Mouse (Mus musculus): Measurements from ENCODE around the gene Hcrt.
A peak's percentile ranks its signal among the peaks of the same experiment; 100 is the strongest.

Hcrt gene

GRCm38 (mm10) chr11:100767871-100768270 lies 5.1 kb upstream of the Hcrt start:
- no peak for DNase-seq (ENCODE audit: low read depth, low spot score)

DNA sequence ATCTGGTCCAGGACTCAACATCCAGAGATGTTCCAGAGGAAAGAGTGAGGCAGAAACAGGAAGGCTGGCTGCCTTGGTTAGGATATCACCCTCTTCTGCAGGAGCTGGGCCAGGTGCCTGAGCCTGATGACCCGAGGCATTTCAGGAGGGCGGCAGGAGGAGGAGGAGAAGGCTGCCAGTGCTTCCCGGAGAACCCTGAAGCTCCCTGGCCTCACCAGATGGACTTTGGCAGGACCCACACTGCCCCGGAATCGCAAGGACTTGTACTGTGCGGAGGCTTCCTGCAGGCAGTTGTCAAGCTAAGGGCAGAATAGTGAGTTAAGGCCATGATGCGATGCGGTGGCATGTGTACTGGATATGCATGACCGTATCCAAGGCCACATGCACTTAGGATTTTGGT lies 4.0 kb upstream of the Hcrt start:
- DNase-seq (ENCODE audit: low read depth, low spot score): no peak

GRCm38 (mm10) chr11:100761547-100762045 lies 1.1 kb downstream of the Hcrt start:
- peak; percentile 80 for DNase-seq (ENCODE audit: low read depth, low spot score)

DNA sequence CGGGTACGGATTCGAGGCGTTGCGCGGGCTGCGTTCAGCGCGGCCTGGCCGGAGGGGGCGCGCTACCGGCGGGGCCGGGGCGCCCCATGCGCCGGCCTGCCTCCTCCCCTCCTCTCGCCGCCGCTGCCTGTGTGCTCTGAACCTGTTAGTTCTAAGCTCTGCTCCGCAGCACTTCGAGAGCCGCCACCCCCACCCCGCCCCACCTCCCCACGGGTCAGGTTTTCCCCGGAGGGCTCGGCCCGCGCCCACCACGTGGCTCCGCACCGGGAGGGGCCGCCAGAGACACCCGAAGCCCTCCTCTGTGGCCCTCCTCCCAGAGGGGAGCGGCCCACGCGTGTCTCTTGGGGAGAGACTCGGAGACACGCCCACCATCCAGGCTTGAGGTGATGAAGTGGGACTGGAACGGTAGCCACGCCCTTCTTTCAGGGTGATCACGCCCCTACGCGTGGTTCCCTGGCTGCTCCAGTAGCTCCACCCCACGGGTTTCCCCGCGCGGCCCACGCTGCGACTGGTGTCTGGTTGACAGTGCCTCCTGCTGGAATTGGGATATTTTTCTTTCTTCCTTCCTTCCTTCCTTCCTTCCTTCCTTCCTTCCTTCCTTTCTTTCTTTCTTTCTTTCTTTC lies 3.0 kb downstream of the Hcrt start, which contains the start of gene Kcnh4:
TSS of gene Kcnh4 (minus strand) at position 332 of the 623 bp plus-strand sequence.
- DNase-seq (ENCODE audit: low read depth, low spot score): peak; percentile 87

DNA sequence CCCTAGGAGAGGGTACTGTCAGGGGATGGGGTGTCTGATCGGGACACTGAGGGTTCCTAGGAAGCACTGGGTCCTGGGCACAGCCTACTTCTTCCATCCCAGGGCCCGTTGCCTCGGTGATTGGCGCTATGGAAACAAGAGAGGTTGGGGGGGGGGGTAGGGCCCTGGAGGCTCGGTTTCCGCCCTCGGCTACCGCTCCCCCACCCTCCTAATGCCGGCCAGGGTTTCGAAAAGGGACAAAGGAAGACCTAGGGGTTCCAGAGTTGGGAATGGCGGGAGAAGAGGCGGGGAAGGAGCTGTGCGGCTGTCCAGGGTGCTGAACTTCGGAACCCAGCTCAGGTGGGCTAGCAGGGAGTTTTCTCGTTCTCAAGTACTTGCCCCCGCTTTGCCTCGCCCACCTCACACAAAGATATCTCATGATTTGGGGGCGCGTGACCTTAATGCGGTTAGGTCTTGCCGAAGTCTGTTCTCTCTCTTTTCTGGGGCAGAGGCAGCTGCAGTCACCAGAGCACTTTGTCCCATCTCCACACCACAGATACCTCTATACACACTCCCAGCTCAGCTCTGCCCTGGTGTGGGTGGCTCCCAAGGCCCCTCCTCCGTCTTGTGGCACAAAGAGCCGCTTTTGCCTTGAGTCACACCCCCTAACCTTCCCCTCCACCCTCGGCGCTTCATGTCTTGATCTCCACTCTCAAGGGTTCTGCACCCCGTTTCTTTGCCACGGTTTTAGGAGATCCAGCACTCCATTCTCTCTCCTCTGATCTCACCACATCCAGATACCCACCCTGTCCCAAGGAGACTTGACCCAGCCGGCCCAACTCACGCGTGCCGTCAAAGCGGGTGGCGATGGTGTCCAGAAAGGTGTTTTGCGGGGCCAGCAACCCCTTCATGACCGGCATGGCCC lies 3.8 kb downstream of the Hcrt start:
- DNase-seq (ENCODE audit: low read depth, low spot score): peak; percentile 21

- DNase-seq (ENCODE audit: low read depth, low spot score): no peak
Measured at GRCm38 (mm10) chr11:100757566-100757965, 5.2 kb downstream of the Hcrt start.

GRCm38 (mm10) chr11:100756476-100756875 lies 6.3 kb downstream of the Hcrt start:
- no peak for DNase-seq (ENCODE audit: low read depth, low spot score)

- DNase-seq (ENCODE audit: low read depth, low spot score): no peak
Measured at GRCm38 (mm10) chr11:100754693-100755057, 8.1 kb downstream of the Hcrt start.

DNA sequence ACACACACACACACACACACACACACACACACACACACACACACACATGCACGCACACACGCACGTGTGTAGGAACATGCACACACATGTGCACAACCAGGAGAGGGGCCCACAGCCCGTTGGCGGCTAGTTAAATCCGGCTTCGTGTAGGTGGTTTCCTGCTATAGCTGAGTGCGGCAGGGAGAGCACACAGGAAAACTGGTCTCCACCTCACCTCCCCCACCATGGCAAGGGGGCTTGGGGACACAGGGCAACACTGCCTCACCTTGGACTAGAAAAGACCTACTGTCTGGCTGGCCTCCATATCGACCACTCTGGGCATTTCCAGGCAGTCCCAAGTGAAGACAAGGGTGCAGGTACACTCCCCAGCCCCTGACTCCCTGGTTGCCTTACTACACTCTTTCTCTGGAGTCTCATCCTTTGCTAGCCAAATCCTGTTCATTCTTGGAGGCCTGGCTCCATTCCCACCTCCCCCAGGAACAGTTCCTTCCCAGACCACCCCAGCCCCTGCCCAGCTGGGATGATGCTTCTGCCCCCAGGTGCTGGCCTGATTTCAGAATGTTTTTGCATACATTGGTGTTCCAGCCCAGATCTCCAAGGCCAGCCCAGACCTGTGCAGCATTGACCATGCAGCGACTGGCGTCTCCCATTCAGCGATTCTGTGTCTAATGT lies 8.6 kb downstream of the Hcrt start:
- no peak for DNase-seq (ENCODE audit: low read depth, low spot score)

GRCm38 (mm10) chr11:100752294-100752693 lies 10.4 kb downstream of the Hcrt start:
- DNase-seq (ENCODE audit: low read depth, low spot score): no peak

GRCm38 (mm10) chr11:100750127-100750526 lies 12.6 kb downstream of the Hcrt start:
- no peak for DNase-seq (ENCODE audit: low read depth, low spot score)

DNA sequence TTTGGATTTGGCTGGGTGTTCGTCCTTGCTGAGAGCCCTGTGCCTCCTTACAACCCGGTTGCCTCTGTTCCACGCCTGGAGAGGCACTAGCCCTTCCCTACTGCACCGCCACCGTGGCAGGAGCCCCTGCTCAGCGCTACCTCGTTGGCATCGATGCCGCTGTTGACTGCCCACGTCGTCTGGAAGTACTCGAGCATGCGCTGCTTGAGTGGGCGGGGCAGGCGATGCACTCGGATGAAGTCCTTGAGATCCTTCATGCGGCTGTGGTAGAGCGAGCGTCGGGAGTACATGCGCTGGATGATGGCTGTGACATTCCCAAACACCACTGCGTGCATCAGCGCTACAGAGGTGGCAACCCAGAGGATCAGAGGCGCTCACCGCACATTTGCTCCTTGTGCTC lies 13.3 kb downstream of the Hcrt start:
- DNase-seq (ENCODE audit: low read depth, low spot score): no peak

- no peak for DNase-seq (ENCODE audit: low read depth, low spot score)
Measured at GRCm38 (mm10) chr11:100748620-100749019, 14.1 kb downstream of the Hcrt start.

DNA sequence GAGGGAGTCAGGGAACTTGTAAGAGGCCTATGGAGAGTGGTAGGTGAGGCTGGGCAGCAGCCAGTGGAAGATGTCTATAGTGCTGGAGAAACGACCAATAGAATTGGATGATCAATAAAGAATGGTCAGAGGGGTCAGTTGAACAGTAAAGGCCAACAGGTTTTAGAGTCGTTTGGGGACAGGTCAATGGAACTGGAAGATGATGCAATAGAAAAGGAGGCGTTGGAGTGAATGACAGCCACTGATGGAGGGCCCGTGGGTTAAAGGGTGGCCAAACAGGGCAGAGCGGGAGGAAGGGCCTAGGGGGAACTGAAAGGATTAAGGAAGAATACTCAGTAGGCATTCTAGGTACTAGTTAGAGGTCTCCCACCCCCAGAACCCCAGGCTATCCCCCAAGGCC lies 15.6 kb downstream of the Hcrt start:
- no peak for DNase-seq (ENCODE audit: low read depth, low spot score)

GRCm38 (mm10) chr11:100746546-100746945 lies 16.2 kb downstream of the Hcrt start:
- DNase-seq (ENCODE audit: low read depth, low spot score): no peak

GRCm38 (mm10) chr11:100745085-100745484 lies 17.6 kb downstream of the Hcrt start:
- DNase-seq (ENCODE audit: low read depth, low spot score): peak; percentile 65

DNA sequence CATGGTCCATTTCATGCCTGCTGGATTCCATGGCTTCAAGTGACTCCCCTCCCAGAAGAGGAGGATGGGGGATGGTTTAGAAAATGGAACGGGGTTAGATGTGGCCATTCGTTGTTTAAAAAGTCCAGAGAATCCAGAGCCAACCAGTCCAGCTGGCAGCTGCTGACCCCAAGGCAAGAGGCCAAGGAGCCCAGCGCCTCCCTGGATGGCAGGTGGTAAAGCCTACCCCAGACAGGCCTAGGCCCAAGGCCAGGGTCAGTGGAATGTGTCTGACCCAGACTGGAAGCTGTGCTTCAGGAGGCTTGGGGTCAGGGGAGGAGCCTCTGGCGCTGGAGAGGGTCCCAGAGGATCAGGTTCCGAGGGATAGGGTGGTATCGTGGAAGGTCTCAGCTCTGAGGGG lies 21.4 kb downstream of the Hcrt start:
- no peak for DNase-seq (ENCODE audit: low read depth, low spot score)

- no peak for DNase-seq (ENCODE audit: low read depth, low spot score)
Measured at GRCm38 (mm10) chr11:100738749-100739148, 24.0 kb downstream of the Hcrt start.

GRCm38 (mm10) chr11:100738066-100738604 lies 24.6 kb downstream of the Hcrt start, which contains the start of gene Rab5c:
Gene Rab5c, minus strand, starts transcription at chr11:100738215.
- DNase-seq (ENCODE audit: low read depth, low spot score): peak; percentile 99

GRCm38 (mm10) chr11:100737105-100737733 lies 25.5 kb downstream of the Hcrt start:
- peak; percentile 58 for DNase-seq (ENCODE audit: low read depth, low spot score)

DNA sequence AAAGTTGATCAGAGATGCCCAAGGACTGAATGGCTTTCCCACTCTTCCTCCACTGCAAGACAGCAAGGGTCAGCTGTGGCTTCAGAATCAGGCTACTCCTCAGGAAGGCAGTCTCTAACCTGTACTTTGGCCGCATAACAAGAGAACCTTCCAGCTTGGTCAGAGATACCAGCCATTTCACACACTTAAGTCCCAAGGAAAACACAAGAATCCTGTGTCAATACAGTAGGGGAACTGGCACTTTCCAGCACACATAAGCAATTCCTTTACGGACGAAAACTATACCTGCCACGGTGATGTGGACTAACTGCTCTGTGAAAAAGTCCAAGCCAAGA lies 26.0 kb downstream of the Hcrt start:
- DNase-seq (ENCODE audit: low read depth, low spot score): peak; percentile 40

All from A20 (cell line).